Mouse (Mus musculus) bone marrow macrophage, adult 2 months (primary cell): ENCODE results near the gene Foxp3. TPM values are rescaled to one million over a fixed set of nuclear protein-coding genes. Genes with fewer than 3 reads are reported as not detected.

ENCODE experiments used
- H3K27ac ChIP-seq: 2 replicates; pipeline ENCODE4 v1.5.1; 2012; ENCODE audit warnings: low read depth, low read length; ENCODE audit not compliant: insufficient read depth
- H3K4me1 ChIP-seq: 2 replicates; pipeline ENCODE4 v1.6.1; 2012; ENCODE audit warnings: low read length; ENCODE audit not compliant: control insufficient read depth, insufficient read depth
- H3K4me3 ChIP-seq: 2 replicates; pipeline ENCODE4 v1.5.1; 2012; ENCODE audit warnings: mild to moderate bottlenecking, low read length, moderate library complexity; ENCODE audit not compliant: insufficient read depth
- CTCF ChIP-seq: IDR thresholded peaks from 2 replicates; pipeline ENCODE4 v1.5.1; 2012; ENCODE audit warnings: low read depth, mild to moderate bottlenecking, low read length, moderate library complexity
- POLR2A ChIP-seq: IDR thresholded peaks from 2 replicates; pipeline ENCODE4 v1.6.1; 2012; ENCODE audit warnings: mild to moderate bottlenecking, low read depth, low read length, borderline replicate concordance
- polyA plus RNA-seq: library from polyadenylated mRNA; stranded (reverse); fragments of >200 nt; gene quantifications from 2 replicates; pipeline ENCODE4 v1.2.4, GENCODE M21; 2012; ENCODE audit not compliant: missing spikeins, insufficient read depth, insufficient read length

Foxp3 gene
- polyA plus RNA-seq, 1 experiment, result not detected

GRCm38 (mm10) chrX:7610035-7610434, 36.6 kb downstream of the Foxp3 start:
- no peak for TF ChIP-seq CTCF
- no peak for TF ChIP-seq POLR2A
- Histone ChIP-seq H3K4me3 (no peak overlapping the region; the same call in 1 of the 2 replicates), H3K27ac (no peak overlapping the region)

GRCm38 (mm10) chrX:7610536-7611258, 37.3 kb downstream of the Foxp3 start:
- Histone ChIP-seq H3K4me1 (peaks cover 4% of the 10 kb centered on the region; the same call in 1 of the 2 replicates), H3K27ac (no peak overlapping the region), H3K4me3 (peak overlapping the region; percentile 44)
- TF ChIP-seq POLR2A (no peak), CTCF (no peak)

More at GRCm38 (mm10) chrX:7610035-7610434, 36.6 kb downstream of the Foxp3 start:
- peaks cover 6% of the 10 kb centered on the region; the same call in 1 of the 2 replicates for H3K4me1 ChIP-seq

GRCm38 (mm10) chrX:7617889-7618551, 44.6 kb downstream of the Foxp3 start:
- H3K27ac ChIP-seq, result no peak overlapping the region
- H3K4me3 ChIP-seq, result no peak overlapping the region
- no peaks in the 10 kb centered on the region for H3K4me1 ChIP-seq
- TF ChIP-seq POLR2A (no peak), CTCF (no peak)

- H3K4me3 ChIP-seq, result peak overlapping the region; percentile 35
- H3K4me1 ChIP-seq, result peaks cover 14% of the 10 kb centered on the region
- 0 out of 2 replicates have a peak overlapping the region, but pooled peaks have one; percentile 12 for H3K27ac ChIP-seq
- TF ChIP-seq CTCF (no peak), POLR2A (no peak)
Observed at GRCm38 (mm10) chrX:7632560-7632959, 59.1 kb downstream of the Foxp3 start.

GRCm38 (mm10) chrX:7635101-7635500, 61.7 kb downstream of the Foxp3 start:
- H3K4me1 ChIP-seq, result peaks cover 14% of the 10 kb centered on the region
- no peak for TF ChIP-seq CTCF
- TF ChIP-seq POLR2A, result no peak
- H3K4me3 ChIP-seq, result no peak overlapping the region
- no peak overlapping the region for H3K27ac ChIP-seq

GRCm38 (mm10) chrX:7638401-7639091, 65.1 kb downstream of the Foxp3 start, which contains the start of gene Syp:
Syp (plus strand) TSS chrX:7638471.
- Histone ChIP-seq H3K4me1 (peaks cover under 1% of the 10 kb centered on the region; the same call in 1 of the 2 replicates), H3K4me3 (peak within 1 kb of the TSS; percentile 51), H3K27ac (no peak within 1 kb of the TSS)
- no peak for TF ChIP-seq POLR2A

- no peak overlapping the region for H3K4me3 ChIP-seq
- TF ChIP-seq POLR2A (no peak), CTCF (no peak)
- no peaks in the 10 kb centered on the region for H3K4me1 ChIP-seq
- H3K27ac ChIP-seq, result no peak overlapping the region
Observed at GRCm38 (mm10) chrX:7639536-7640325, 66.3 kb downstream of the Foxp3 start.

- TF ChIP-seq CTCF (no peak), POLR2A (no peak)
- Histone ChIP-seq H3K4me3 (no peak overlapping the region), H3K27ac (no peak overlapping the region), H3K4me1 (no peaks in the 10 kb centered on the region)
Observed at GRCm38 (mm10) chrX:7640785-7641184, 67.3 kb downstream of the Foxp3 start.

Other genes starting within 250 kb of the Foxp3 start
- gene Usp27x, start 197.8 kb upstream of the Foxp3 start, polyA plus RNA-seq, result 1.7 and 1.9 TPM in 2 replicates
- 0.24 and 2.3 TPM in 2 replicates for gene Ppp1r3f, start 639 bp downstream of the Foxp3 start, polyA plus RNA-seq
- gene Ccdc22, start 31.9 kb downstream of the Foxp3 start, polyA plus RNA-seq, result 35.0 and 35.8 TPM in 2 replicates
- gene Cacna1f, start 33.4 kb downstream of the Foxp3 start, polyA plus RNA-seq, result 0.55 and 1.1 TPM in 2 replicates
- 4.2 and 7.1 TPM in 2 replicates for gene Syp, start 64.8 kb downstream of the Foxp3 start, polyA plus RNA-seq
- 9.3 and 10.0 TPM in 2 replicates for gene Prickle3, start 83.6 kb downstream of the Foxp3 start, polyA plus RNA-seq
- gene Plp2, start 97.7 kb downstream of the Foxp3 start, polyA plus RNA-seq, result 448 and 491 TPM in 2 replicates
- gene Magix, start 107.6 kb downstream of the Foxp3 start, polyA plus RNA-seq, result not detected in 2 replicates
- gene Gpkow, start 123.5 kb downstream of the Foxp3 start, polyA plus RNA-seq, result 27.2 and 28.7 TPM in 2 replicates
- 61.9 and 68.8 TPM in 2 replicates for gene Wdr45, start 140.7 kb downstream of the Foxp3 start, polyA plus RNA-seq
- gene Gm45208, start 148.6 kb downstream of the Foxp3 start, polyA plus RNA-seq, result not detected in 2 replicates
- gene Praf2, start 154.8 kb downstream of the Foxp3 start, polyA plus RNA-seq, result 17.7 and 19.1 TPM in 2 replicates
- gene Ccdc120, start 177.3 kb downstream of the Foxp3 start, polyA plus RNA-seq, result 0.75 and 1.9 TPM in 2 replicates
- 137 and 141 TPM in 2 replicates for gene Tfe3, start 188.9 kb downstream of the Foxp3 start, polyA plus RNA-seq
- gene Gripap1, start 216.1 kb downstream of the Foxp3 start, polyA plus RNA-seq, result 94.8 and 103 TPM in 2 replicates
- 0.35 and 0.56 TPM in 2 replicates for gene Kcnd1, start 248.6 kb downstream of the Foxp3 start, polyA plus RNA-seq